Mouse (Mus musculus) CH12.LX (cell line): ENCODE measurements around the gene Slc4a8.

Source experiments
- CTCF ChIP-seq, 2 experiments: IDR thresholded peaks in 1 of 2; conservative IDR thresholded peaks in 1 of 2; 2 replicates each; pipeline ENCODE4 v1.5.1; 2011 to 2012; ENCODE audit warnings: low read depth in 2 of 2, low read length in 2 of 2, improper control_type of control experiment in 1 of 2, inconsistent platforms in 1 of 2, mild to moderate bottlenecking in 1 of 2, moderate library complexity in 1 of 2
- E2F4 ChIP-seq: IDR thresholded peaks from 2 replicates; pipeline ENCODE4 v1.6.1; 2011; ENCODE audit warnings: low read depth, low read length, improper control_type of control experiment; ENCODE audit not compliant: insufficient replicate concordance
- EP300 ChIP-seq: IDR thresholded peaks from 2 replicates; pipeline ENCODE4 v1.6.1; 2011; ENCODE audit warnings: low read length, improper control_type of control experiment
- JUND ChIP-seq: conservative IDR thresholded peaks from 2 replicates; pipeline ENCODE4 v1.6.1; 2011; ENCODE audit warnings: low read depth, low read length, improper control_type of control experiment
- KAT2A ChIP-seq: IDR thresholded peaks from 2 replicates; pipeline ENCODE4 v1.6.1; 2012; ENCODE audit warnings: low read length, improper control_type of control experiment, inconsistent platforms; ENCODE audit not compliant: insufficient replicate concordance
- MEF2A ChIP-seq: IDR thresholded peaks from 2 replicates; pipeline ENCODE4 v1.6.1; 2014; ENCODE audit warnings: low read depth, mild to moderate bottlenecking, inconsistent platforms, low read length, improper control_type of control experiment, borderline replicate concordance
- MYC ChIP-seq: IDR thresholded peaks from 2 replicates; pipeline ENCODE4 v1.6.1; 2011; ENCODE audit warnings: low read depth, mild to moderate bottlenecking, improper control_type of control experiment, low read length
- NRF1 ChIP-seq: IDR thresholded peaks from 2 replicates; pipeline ENCODE4 v1.6.1; 2014; ENCODE audit warnings: low read depth, mild to moderate bottlenecking, inconsistent platforms, low read length, improper control_type of control experiment, moderate library complexity
- POLR2A ChIP-seq: IDR thresholded peaks from 2 replicates; pipeline ENCODE4 v1.6.1; 2011; ENCODE audit warnings: low read depth, mild to moderate bottlenecking, improper control_type of control experiment, low read length
- SIN3A ChIP-seq: IDR thresholded peaks from 2 replicates; pipeline ENCODE4 v1.6.1; 2012; ENCODE audit warnings: low read length, improper control_type of control experiment, inconsistent platforms
- SMC3 ChIP-seq: IDR thresholded peaks from 2 replicates; pipeline ENCODE4 v1.6.1; 2011; ENCODE audit warnings: low read depth, low read length, improper control_type of control experiment
- UBTF ChIP-seq: IDR thresholded peaks from 2 replicates; pipeline ENCODE4 v1.6.1; 2012; ENCODE audit warnings: low read depth, mild to moderate bottlenecking, inconsistent platforms, low read length, improper control_type of control experiment, moderate library complexity
- USF1 ChIP-seq: IDR thresholded peaks from 2 replicates; pipeline ENCODE4 v1.6.1; 2014; ENCODE audit warnings: low read depth, mild to moderate bottlenecking, inconsistent platforms, low read length, improper control_type of control experiment
- USF2 ChIP-seq: conservative IDR thresholded peaks from 2 replicates; pipeline ENCODE4 v1.6.1; 2011; ENCODE audit warnings: low read depth, low read length, improper control_type of control experiment

DNA sequence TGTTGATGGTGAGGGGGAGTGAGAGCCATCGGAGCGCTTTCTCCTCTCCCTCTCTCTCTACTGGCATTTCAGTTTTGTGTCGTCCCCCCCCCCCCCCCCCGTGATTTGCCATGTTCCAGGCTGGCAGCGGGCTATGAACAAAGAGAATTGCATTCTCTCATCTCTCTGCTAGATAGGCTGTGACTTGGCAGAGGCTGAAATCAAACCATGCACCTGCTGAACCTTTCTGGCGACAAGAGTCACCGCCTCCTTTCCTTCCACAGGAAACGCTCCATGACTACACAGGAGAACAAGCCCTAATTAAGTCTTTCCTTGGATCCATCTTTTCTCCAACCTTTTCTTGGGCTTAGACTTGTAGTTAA, 6.1 kb upstream of the Slc4a8 start:
- TF ChIP-seq POLR2A (no peak), USF1 (no peak), EP300 (no peak), CTCF (conservative IDR thresholded peaks at IDR 0.05 in 1 of 2, IDR thresholded peaks at IDR 0.05 in 1 of 2; ENCODE audit: low read depth in 2 of 2, low read length in 2 of 2) (no peak), SMC3 (no peak), MYC (no peak), NRF1 (no peak), UBTF (no peak), MEF2A (no peak), KAT2A (no peak), USF2 (no peak), E2F4 (no peak), JUND (no peak), SIN3A (no peak)
